Mouse (Mus musculus) thymus, adult 2 months (tissue): ENCODE results near the gene Esrp2. TPM values are rescaled to one million over a fixed set of nuclear protein-coding genes. Genes with fewer than 3 reads are reported as not detected.

Experiments
- DNase-seq: peaks from one replicate; pipeline ENCODE4 v3.0.0; 2021
- H3K27ac ChIP-seq: fragments of 200-500 bp; 2 replicates; pipeline ENCODE4 v1.5.1; 2012; ENCODE audit warnings: low read length, control low read depth; ENCODE audit not compliant: control insufficient read depth, insufficient read depth
- H3K27me3 ChIP-seq: fragments of 200-500 bp; 2 replicates; pipeline ENCODE4 v1.6.1; 2012; ENCODE audit warnings: mild to moderate bottlenecking, low read length, moderate library complexity, mixed read lengths; ENCODE audit not compliant: control insufficient read depth, insufficient read depth
- H3K36me3 ChIP-seq: fragments of 200-500 bp; 2 replicates; pipeline ENCODE4 v1.6.1; 2012; ENCODE audit warnings: mild to moderate bottlenecking, low read length, moderate library complexity; ENCODE audit not compliant: control insufficient read depth, insufficient read depth
- H3K4me1 ChIP-seq: fragments of 200-500 bp; replicated peaks from 2 replicates; pipeline ENCODE4 v1.6.1; 2012; ENCODE audit warnings: low read length; ENCODE audit not compliant: control insufficient read depth, insufficient read depth
- H3K4me3 ChIP-seq: fragments of 200-500 bp; 2 replicates; pipeline ENCODE4 v1.5.1; 2012; ENCODE audit warnings: mild to moderate bottlenecking, low read length, control low read depth, moderate library complexity; ENCODE audit not compliant: control insufficient read depth, insufficient read depth
- CTCF ChIP-seq: fragments of 200-500 bp; IDR thresholded peaks from 2 replicates; pipeline ENCODE4 v1.5.1; 2012; ENCODE audit warnings: mild to moderate bottlenecking, control low read depth, low read length, moderate library complexity, borderline replicate concordance; ENCODE audit not compliant: control insufficient read depth, poor library complexity, insufficient read depth; ENCODE audit errors: extremely low read depth
- POLR2A ChIP-seq: fragments of 200-500 bp; IDR thresholded peaks from 2 replicates; pipeline ENCODE4 v1.6.1; 2012; ENCODE audit warnings: mild to moderate bottlenecking, low read length, control low read depth, moderate library complexity; ENCODE audit not compliant: control insufficient read depth, poor library complexity, insufficient read depth; ENCODE audit errors: extremely low read depth
- WGBS: fragments of 180-500 bp; shearing (Covaris S2); methylation state at CpG from one replicate; pipeline ENCODE4 v1.1.7; 2018; 5-methylcytosine and 5-hydroxymethylcytosine counted together
- polyA plus RNA-seq: library from polyadenylated mRNA; depleted of rRNA; stranded (reverse); fragments of >200 nt; gene quantifications from 2 replicates; pipeline ENCODE4 v1.2.3, GENCODE M21; 2012; rRNA removed

Gene Esrp2
- polyA plus RNA-seq = 24.5 and 29.9 TPM in 2 replicates

DNA sequence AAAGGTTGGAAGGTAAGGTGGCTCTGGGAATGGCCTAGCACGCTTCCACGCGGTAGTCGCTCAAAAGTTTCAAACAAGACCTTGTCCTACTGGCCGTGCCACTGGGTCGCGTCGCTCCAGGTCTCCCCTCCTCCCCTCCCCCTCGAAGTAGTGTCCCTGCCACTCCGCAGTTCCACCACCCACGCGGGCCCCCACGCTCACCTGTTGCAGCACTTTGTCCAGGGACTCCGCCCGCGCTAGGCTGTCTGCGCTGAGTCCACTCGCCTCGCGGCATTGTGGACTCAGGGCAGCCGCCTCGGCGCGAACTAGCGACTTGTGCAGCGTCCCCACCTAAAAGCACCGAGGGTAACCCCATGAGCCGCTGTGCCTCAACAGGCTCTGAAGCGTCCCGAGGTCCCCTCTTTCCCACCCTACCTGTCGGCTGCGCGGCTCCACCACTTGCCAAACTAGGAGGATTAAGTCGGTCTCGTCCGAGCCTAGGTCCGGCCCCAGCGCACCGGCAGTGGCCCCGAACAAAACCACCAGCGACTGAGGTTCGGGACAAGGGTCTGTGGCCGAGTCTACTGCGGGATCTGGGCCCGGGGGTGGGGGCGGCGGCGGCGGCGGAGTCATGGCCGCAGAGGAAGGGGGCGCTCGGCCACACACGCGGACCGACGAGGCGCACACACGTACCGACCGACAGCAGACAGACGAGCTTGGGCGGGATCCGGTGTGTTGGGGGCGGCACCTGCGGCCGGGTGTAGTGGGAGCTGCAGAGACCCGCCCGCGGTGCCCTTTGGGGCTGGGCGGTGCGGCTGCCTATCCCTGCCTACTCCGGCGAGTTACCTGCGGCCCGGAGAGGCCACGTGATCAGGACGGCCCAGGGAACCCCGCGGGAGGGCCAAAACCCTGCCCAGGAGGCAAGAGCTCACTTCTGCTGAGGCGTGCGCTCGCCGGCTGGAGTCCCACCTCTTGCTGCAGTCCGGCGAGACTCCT lies at the start of gene Esrp2:
TSS of gene Esrp2 (minus strand) at position 819 of the 975 bp plus-strand sequence.
- TF ChIP-seq POLR2A = no peak
- TF ChIP-seq CTCF = no peak
- H3K4me1 ChIP-seq = peaks cover 56% of the 10 kb centered on the region
- H3K27me3 ChIP-seq = peaks cover 22% of the 10 kb centered on the region
- WGBS = 2% methylated on average over 85 of the region's 86 CpGs
- no peak within 1 kb of the TSS for H3K27ac ChIP-seq
- H3K36me3 ChIP-seq = peaks cover 10% of the 10 kb centered on the region; the same call in 1 of the 2 replicates
- H3K4me3 ChIP-seq = peak within 1 kb of the TSS; percentile 66
- DNase-seq = peak; percentile 59

DNA sequence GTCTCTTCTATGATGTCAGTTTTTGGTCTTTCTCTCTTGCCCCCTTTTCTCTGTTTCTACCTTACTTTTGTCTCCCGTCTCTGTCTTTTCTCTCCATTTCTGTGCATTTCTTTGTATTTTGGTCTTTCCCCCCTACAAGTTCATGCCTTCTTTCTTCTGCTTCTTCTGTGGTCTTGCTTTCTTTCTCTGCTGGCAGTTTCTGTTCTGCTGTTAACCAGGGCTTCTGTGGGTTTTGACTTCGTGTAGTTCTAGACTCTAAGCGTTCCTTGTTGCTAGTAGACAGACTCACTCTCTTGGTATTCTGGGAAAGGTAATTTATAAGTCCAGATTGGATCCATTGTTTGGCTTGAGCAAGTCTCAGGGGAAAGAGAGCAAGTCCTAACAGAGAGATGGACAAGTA lies 49.6 kb upstream of the Esrp2 start:
- no peaks in the 10 kb centered on the region for H3K27me3 ChIP-seq
- no peak overlapping the region for H3K27ac ChIP-seq
- no peak for DNase-seq
- no peaks in the 10 kb centered on the region for H3K4me1 ChIP-seq
- H3K4me3 ChIP-seq = no peak overlapping the region
- 86% methylated on average over 3 of the region's 3 CpGs for WGBS
- no peak for TF ChIP-seq POLR2A
- TF ChIP-seq CTCF = no peak
- 0 out of 2 replicates have a peak, but pooled peaks cover 6% of the 10 kb centered on the region for H3K36me3 ChIP-seq

GRCm38 (mm10) chr8:106185628-106186270 lies 49.0 kb upstream of the Esrp2 start:
- Histone ChIP-seq H3K4me1 (no peaks in the 10 kb centered on the region), H3K27ac (no peak overlapping the region), H3K36me3 (0 out of 2 replicates have a peak, but pooled peaks cover 6% of the 10 kb centered on the region), H3K4me3 (no peak overlapping the region), H3K27me3 (no peaks in the 10 kb centered on the region)
- WGBS = 92% methylated on average over 8 of the region's 8 CpGs
- DNase-seq = no peak
- TF ChIP-seq POLR2A = no peak
- no peak for TF ChIP-seq CTCF

- Histone ChIP-seq H3K36me3 (peaks cover 10% of the 10 kb centered on the region; the same call in 1 of the 2 replicates), H3K4me1 (no peaks in the 10 kb centered on the region), H3K4me3 (no peak overlapping the region), H3K27me3 (no peaks in the 10 kb centered on the region), H3K27ac (no peak overlapping the region)
- DNase-seq = no peak
- WGBS = 94% methylated on average over 2 of the region's 2 CpGs
- TF ChIP-seq POLR2A = no peak
- no peak for TF ChIP-seq CTCF
These were observed 41.7 kb upstream of the Esrp2 start for GRCm38 (mm10) chr8:106178428-106178827.

DNA sequence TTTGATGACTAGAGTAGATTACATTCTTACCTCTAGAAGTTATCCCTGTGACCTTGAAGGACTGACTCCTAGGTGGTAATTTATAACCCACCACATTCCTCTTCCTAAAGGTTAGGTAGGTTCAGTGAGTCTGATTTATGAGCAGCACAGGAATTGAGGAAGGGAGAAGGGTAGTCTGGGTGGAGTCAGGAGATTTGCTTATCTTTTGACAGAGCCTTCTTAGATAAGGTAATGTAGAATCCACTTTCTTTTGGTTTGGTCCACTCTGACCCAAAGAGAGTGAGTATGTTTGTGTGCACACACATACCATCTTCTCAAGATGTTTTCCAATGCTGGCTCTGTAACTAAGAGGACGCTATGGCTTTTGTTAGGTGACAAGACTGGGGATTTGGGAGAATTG lies 40.8 kb upstream of the Esrp2 start:
- Histone ChIP-seq H3K27ac (no peak overlapping the region), H3K36me3 (peaks cover 10% of the 10 kb centered on the region; the same call in 1 of the 2 replicates), H3K4me1 (no peaks in the 10 kb centered on the region), H3K4me3 (no peak overlapping the region), H3K27me3 (no peaks in the 10 kb centered on the region)
- TF ChIP-seq POLR2A = no peak
- TF ChIP-seq CTCF = no peak
- DNase-seq = no peak
- WGBS = 93% methylated on average over 1 of the region's 1 CpGs

DNA sequence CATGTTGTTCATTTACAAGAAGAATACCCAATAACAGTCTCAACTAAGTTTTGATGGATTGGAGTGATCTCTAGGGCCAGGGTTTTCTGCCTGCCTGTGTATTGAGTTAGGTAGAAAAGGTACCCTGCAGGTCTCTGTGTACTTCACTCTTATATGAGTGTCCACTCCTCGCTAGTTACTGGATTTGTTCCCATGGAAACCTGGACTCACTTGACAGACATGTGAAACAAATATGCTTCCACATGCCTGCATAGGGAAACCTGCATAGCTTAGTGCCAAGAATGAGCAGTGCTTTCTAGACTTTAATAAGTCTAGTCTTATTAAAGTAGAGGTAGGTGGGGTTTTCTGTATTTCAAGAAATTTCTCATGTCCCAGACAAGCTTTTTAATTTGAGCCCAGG lies 40.1 kb upstream of the Esrp2 start:
- 74% methylated on average over 1 of the region's 1 CpGs for WGBS
- no peak for DNase-seq
- no peak for TF ChIP-seq CTCF
- no peak for TF ChIP-seq POLR2A

More for the DNA sequence above, 40.1 kb upstream of the Esrp2 start:
- H3K27ac ChIP-seq = no peak overlapping the region
- no peaks in the 10 kb centered on the region for H3K4me1 ChIP-seq
- H3K4me3 ChIP-seq = no peak overlapping the region
- H3K36me3 ChIP-seq = peaks cover 4% of the 10 kb centered on the region; the same call in 1 of the 2 replicates
- H3K27me3 ChIP-seq = no peaks in the 10 kb centered on the region
